In the genomic region with DNA sequence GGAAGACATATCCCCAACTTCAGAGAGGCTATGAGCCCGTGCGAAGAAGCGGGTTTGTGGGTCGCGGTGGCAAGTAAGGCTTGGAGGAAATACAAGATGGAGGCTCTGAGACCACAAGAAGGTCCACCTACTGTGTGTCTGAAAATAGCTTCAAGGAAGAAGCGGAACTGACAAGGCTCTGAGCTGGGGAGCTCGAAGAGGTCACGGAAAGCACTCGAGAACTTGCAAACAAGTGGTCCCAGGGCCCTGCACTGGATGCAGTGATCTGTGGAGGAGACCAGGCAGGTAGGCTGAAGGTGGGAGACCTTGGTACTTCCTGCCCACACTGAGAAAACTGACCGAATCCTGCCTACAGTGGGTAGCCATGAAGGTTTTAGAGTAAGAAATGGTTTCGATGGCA, we compare ENCODE assay signal across 26 mouse cellular contexts. TPM values are rescaled to one million over a fixed set of nuclear protein-coding genes. Genes with fewer than 3 reads are reported as not detected.
"Had no signal": no experiment of that assay in that cellular context is flagged by ENCODE, and none has a peak within 500 bp of the region (broad histone marks: within the 10 kb centered on the region; RNA-seq: fewer than 3 reads in every experiment).

No protein-coding gene starts in this region.

- H3K9me3 ChIP-seq: limb, embryonic 10.5 days; limb, embryonic 12.5 days; limb, embryonic 13.5 days; limb, embryonic 15.5 days; liver, embryonic 13.5 days; liver, embryonic 15.5 days; lung, embryonic 15.5 days; midbrain, embryonic 10.5 days; midbrain, embryonic 12.5 days; midbrain, embryonic 15.5 days; neural tube, embryonic 12.5 days had no signal

- DNase-seq: left cerebral cortex, postnatal 4 days; liver; liver, embryonic 13.5 days; liver, postnatal 0 days; lung, adult 18-20 months; lung, adult 2 months; lung, postnatal 14 days; midbrain, embryonic 14.5 days had no signal

- ATAC-seq: liver, postnatal 0 days; midbrain, embryonic 15.5 days; midbrain, embryonic 16.5 days had no signal

- H3K4me2 ChIP-seq: liver, embryonic 13.5 days; liver, embryonic 15.5 days; lung, embryonic 14.5 days; lung, embryonic 15.5 days; midbrain, embryonic 12.5 days; midbrain, embryonic 15.5 days; neural tube, embryonic 12.5 days had no signal

- H3K36me3 ChIP-seq: limb, embryonic 10.5 days; limb, embryonic 12.5 days; limb, embryonic 13.5 days; limb, embryonic 15.5 days; liver, embryonic 13.5 days; liver, embryonic 15.5 days; lung, embryonic 15.5 days; midbrain, embryonic 10.5 days; midbrain, embryonic 12.5 days; midbrain, embryonic 15.5 days; neural tube, embryonic 12.5 days had no signal

- H3K4me1 ChIP-seq: liver, embryonic 13.5 days; liver, embryonic 15.5 days; megakaryocyte, embryonic 14.5 days had no signal

- H3K9ac ChIP-seq: limb, embryonic 12.5 days; limb, embryonic 13.5 days; limb, embryonic 15.5 days; liver, embryonic 13.5 days; liver, embryonic 14.5 days; liver, embryonic 15.5 days; liver, postnatal 0 days; lung, embryonic 14.5 days; lung, embryonic 15.5 days; midbrain, embryonic 12.5 days; midbrain, embryonic 15.5 days; neural tube, embryonic 12.5 days had no signal

- H3K27ac ChIP-seq: left cerebral cortex, adult 2 months; limb, embryonic 13.5 days; limb, embryonic 15.5 days; liver, embryonic 13.5 days; liver, embryonic 14.5 days; liver, embryonic 15.5 days; lung, embryonic 15.5 days; macrophage; midbrain, embryonic 10.5 days; midbrain, embryonic 15.5 days; neural tube, embryonic 12.5 days had no signal

- H3K27me3 ChIP-seq: limb, embryonic 12.5 days; limb, embryonic 13.5 days; limb, embryonic 15.5 days; liver, embryonic 13.5 days; lung, embryonic 15.5 days; midbrain, embryonic 12.5 days; midbrain, embryonic 15.5 days; neural tube, embryonic 12.5 days had no signal

- H3K4me3 ChIP-seq: left cerebral cortex, adult 2 months; limb, embryonic 10.5 days; limb, embryonic 12.5 days; limb, embryonic 13.5 days; limb, embryonic 15.5 days; liver, embryonic 13.5 days; liver, embryonic 15.5 days; lung, embryonic 15.5 days; megakaryocyte, embryonic 14.5 days; midbrain, embryonic 10.5 days; midbrain, embryonic 12.5 days; midbrain, embryonic 15.5 days; myocyte; neural tube, embryonic 12.5 days had no signal

RNA-seq across cellular contexts. Expression of a gene that starts 22.5 kb away (rescaled TPM):
- total RNA-seq: megakaryocyte-erythroid progenitor cell, adult 5-6 weeks had no signal
